Mouse (Mus musculus): ENCODE measurements around the gene Gm498. TPM values are rescaled to one million over a fixed set of nuclear protein-coding genes. Genes with fewer than 3 reads are reported as not detected.

The Gm498 gene
- total and polyA plus RNA-seq, 2 experiments from 2014 or later: not detected

- ATAC-seq: no peak
- WGBS: 63% methylated on average over 3 of the region's 3 CpGs
- Histone ChIP-seq H3K27me3 (ENCODE audit: insufficient read depth, low read length) (no peaks in the 10 kb centered on the region), H3K9ac (replicated peaks; ENCODE audit: low read length) (no peak overlapping the region), H3K4me1 (ENCODE audit: insufficient read depth, low read length) (peaks cover 23% of the 10 kb centered on the region), H3K36me3 (ENCODE audit: insufficient read depth, low read length) (peaks cover 19% of the 10 kb centered on the region), H3K9me3 (ENCODE audit: low read length) (no peaks in the 10 kb centered on the region), H3K4me3 (ENCODE audit: low read length) (no peak overlapping the region), H3K4me2 (ENCODE audit: low read depth, low read length) (0 out of 2 replicates have a peak overlapping the region, but pooled peaks have one; percentile 5), H3K27ac (no peak overlapping the region)
- no peak for DNase-seq (ENCODE audit: low spot score)
- no peak for TF ChIP-seq CTCF (IDR thresholded peaks at IDR 0.05; ENCODE audit: low read depth)
Observed at GRCm38 (mm10) chr7:143834972-143835371, 31.7 kb upstream of the Gm498 start.

- ATAC-seq (no peak), DNase-seq (ENCODE audit: low spot score) (no peak)
- Histone ChIP-seq H3K9me3 (ENCODE audit: low read length) (no peaks in the 10 kb centered on the region), H3K9ac (replicated peaks; ENCODE audit: low read length) (no peak overlapping the region), H3K4me1 (ENCODE audit: insufficient read depth, low read length) (peaks cover 11% of the 10 kb centered on the region; the same call in 1 of the 2 replicates), H3K36me3 (ENCODE audit: insufficient read depth, low read length) (peaks cover 46% of the 10 kb centered on the region), H3K27me3 (ENCODE audit: insufficient read depth, low read length) (no peaks in the 10 kb centered on the region), H3K4me3 (ENCODE audit: low read length) (no peak overlapping the region), H3K4me2 (ENCODE audit: low read depth, low read length) (no peak overlapping the region), H3K27ac (no peak overlapping the region)
- TF ChIP-seq CTCF (IDR thresholded peaks at IDR 0.05; ENCODE audit: low read depth): no peak
- 93% methylated on average over 3 of the region's 3 CpGs for WGBS
Observed at GRCm38 (mm10) chr7:143837705-143838358, 28.8 kb upstream of the Gm498 start.

GRCm38 (mm10) chr7:143840121-143840520 lies 26.5 kb upstream of the Gm498 start:
- Histone ChIP-seq H3K9me3 (ENCODE audit: low read length) (no peaks in the 10 kb centered on the region), H3K4me3 (ENCODE audit: low read length) (no peak overlapping the region), H3K36me3 (ENCODE audit: insufficient read depth, low read length) (peaks cover 68% of the 10 kb centered on the region), H3K27ac (no peak overlapping the region), H3K4me1 (ENCODE audit: insufficient read depth, low read length) (no peaks in the 10 kb centered on the region; the same call in 1 of the 2 replicates), H3K9ac (replicated peaks; ENCODE audit: low read length) (no peak overlapping the region), H3K4me2 (ENCODE audit: low read depth, low read length) (no peak overlapping the region), H3K27me3 (ENCODE audit: insufficient read depth, low read length) (no peaks in the 10 kb centered on the region)
- ATAC-seq: no peak
- 94% methylated on average over 5 of the region's 5 CpGs for WGBS
- no peak for DNase-seq (ENCODE audit: low spot score)
- no peak for TF ChIP-seq CTCF (IDR thresholded peaks at IDR 0.05; ENCODE audit: low read depth)

- Histone ChIP-seq H3K4me1 (ENCODE audit: insufficient read depth, low read length) (no peaks in the 10 kb centered on the region; the same call in 1 of the 2 replicates), H3K9me3 (ENCODE audit: low read length) (no peaks in the 10 kb centered on the region), H3K27ac (no peak overlapping the region), H3K9ac (replicated peaks; ENCODE audit: low read length) (no peak overlapping the region), H3K36me3 (ENCODE audit: insufficient read depth, low read length) (peaks cover 80% of the 10 kb centered on the region), H3K27me3 (ENCODE audit: insufficient read depth, low read length) (no peaks in the 10 kb centered on the region), H3K4me3 (ENCODE audit: low read length) (no peak overlapping the region), H3K4me2 (ENCODE audit: low read depth, low read length) (no peak overlapping the region)
- no peak for TF ChIP-seq CTCF (IDR thresholded peaks at IDR 0.05; ENCODE audit: low read depth)
- 98% methylated on average over 8 of the region's 8 CpGs for WGBS
- DNase-seq (ENCODE audit: low spot score) (no peak), ATAC-seq (no peak)
Observed at GRCm38 (mm10) chr7:143841301-143841700, 25.3 kb upstream of the Gm498 start.

GRCm38 (mm10) chr7:143848127-143848767 lies 18.4 kb upstream of the Gm498 start:
- no peak overlapping the region for H3K27ac ChIP-seq
- ATAC-seq: no peak
- H3K9me3 ChIP-seq (ENCODE audit: low read length): no peaks in the 10 kb centered on the region
- H3K9ac ChIP-seq (replicated peaks; ENCODE audit: low read length): no peak overlapping the region
- no peak for TF ChIP-seq CTCF (IDR thresholded peaks at IDR 0.05; ENCODE audit: low read depth)
- H3K4me3 ChIP-seq (ENCODE audit: low read length): no peak overlapping the region
- H3K4me1 ChIP-seq (ENCODE audit: insufficient read depth, low read length): no peaks in the 10 kb centered on the region
- DNase-seq (ENCODE audit: low spot score): no peak
- WGBS: 86% methylated on average over 5 of the region's 5 CpGs
- H3K36me3 ChIP-seq (ENCODE audit: insufficient read depth, low read length): peaks cover 57% of the 10 kb centered on the region
- H3K4me2 ChIP-seq (ENCODE audit: low read depth, low read length): no peak overlapping the region
- H3K27me3 ChIP-seq (ENCODE audit: insufficient read depth, low read length): no peaks in the 10 kb centered on the region

- H3K4me2 ChIP-seq (ENCODE audit: low read depth, low read length): no peak overlapping the region
- no peak for ATAC-seq
Observed at GRCm38 (mm10) chr7:143848768-143849482, 17.7 kb upstream of the Gm498 start.

More at GRCm38 (mm10) chr7:143848768-143849482, 17.7 kb upstream of the Gm498 start:
- Histone ChIP-seq H3K36me3 (ENCODE audit: insufficient read depth, low read length) (peaks cover 51% of the 10 kb centered on the region), H3K9me3 (ENCODE audit: low read length) (no peaks in the 10 kb centered on the region), H3K27me3 (ENCODE audit: insufficient read depth, low read length) (no peaks in the 10 kb centered on the region), H3K4me1 (ENCODE audit: insufficient read depth, low read length) (no peaks in the 10 kb centered on the region), H3K27ac (no peak overlapping the region), H3K9ac (replicated peaks; ENCODE audit: low read length) (no peak overlapping the region), H3K4me3 (ENCODE audit: low read length) (no peak overlapping the region)
- 93% methylated on average over 6 of the region's 8 CpGs for WGBS
- no peak for DNase-seq (ENCODE audit: low spot score)
- no peak for TF ChIP-seq CTCF (IDR thresholded peaks at IDR 0.05; ENCODE audit: low read depth)

Measured in hindbrain, postnatal 0 days (tissue).